Mouse (Mus musculus) neural tube, embryonic 15.5 days (tissue): ENCODE data around the gene Nudcd3. TPM values are rescaled to one million over a fixed set of nuclear protein-coding genes. Genes with fewer than 3 reads are reported as not detected.
A peak's percentile ranks its signal among the peaks of the same experiment; 100 is the strongest.
"Not testable (repeated sequence)": the region's sequence is repeated elsewhere in the genome, so short reads cannot be mapped to it uniquely, and the experiment has no call there.

Experiments used
- ATAC-seq: fragments of 200-750 bp; cut with Nextera tagmentation; 2 replicates; pipeline ENCODE4 v1.8.0; 2017; ENCODE audit warnings: mild to moderate bottlenecking, moderate TSS enrichment, moderate library complexity; ENCODE audit not compliant: low FRiP score
- H3K27ac ChIP-seq: fragments of 300-500 bp; sonication (generic); replicated peaks from 2 replicates; pipeline ENCODE4 v1.5.1; 2015; ENCODE audit warnings: mild to moderate bottlenecking, inconsistent platforms
- H3K27me3 ChIP-seq: fragments of 300-500 bp; sonication (generic); replicated peaks from 2 replicates; pipeline ENCODE4 v1.6.1; 2015; ENCODE audit warnings: inconsistent platforms
- H3K36me3 ChIP-seq: fragments of 300-500 bp; sonication (generic); 2 replicates; pipeline ENCODE4 v1.6.1; 2015; ENCODE audit warnings: inconsistent platforms
- H3K4me1 ChIP-seq: fragments of 300-500 bp; sonication (generic); 2 replicates; pipeline ENCODE4 v1.6.1; 2015; ENCODE audit warnings: inconsistent platforms
- H3K4me2 ChIP-seq: fragments of 300-500 bp; sonication (generic); 2 replicates; pipeline ENCODE4 v1.6.1; 2015; ENCODE audit warnings: inconsistent platforms, mild to moderate bottlenecking, moderate library complexity
- H3K4me3 ChIP-seq: fragments of 300-500 bp; sonication (generic); replicated peaks from 2 replicates; pipeline ENCODE4 v1.5.1; 2015; ENCODE audit warnings: mild to moderate bottlenecking, inconsistent platforms
- H3K9ac ChIP-seq: fragments of 300-500 bp; sonication (generic); replicated peaks from 2 replicates; pipeline ENCODE4 v1.6.1; 2015; ENCODE audit warnings: mild to moderate bottlenecking, inconsistent platforms
- H3K9me3 ChIP-seq: fragments of 300-500 bp; sonication (generic); replicated peaks from 2 replicates; pipeline ENCODE4 v1.6.1; 2016; ENCODE audit warnings: inconsistent platforms
- WGBS: fragments of 180-500 bp; shearing (Covaris S2); methylation state at CpG from one replicate; pipeline ENCODE4 v1.1.7; 2015; ENCODE audit warnings: mixed read lengths; 5-methylcytosine and 5-hydroxymethylcytosine counted together
- polyA plus RNA-seq: library from polyadenylated mRNA; unstranded; fragments of >200 nt; fragmentation: Nextera tagmentation; extraction: Ambion mirVana; gene quantifications from 2 replicates; pipeline ENCODE4 v1.2.1, GENCODE M21; 2015

Nudcd3 gene
- polyA plus RNA-seq, 1 experiment from 2014 or later = 62.4 TPM

DNA sequence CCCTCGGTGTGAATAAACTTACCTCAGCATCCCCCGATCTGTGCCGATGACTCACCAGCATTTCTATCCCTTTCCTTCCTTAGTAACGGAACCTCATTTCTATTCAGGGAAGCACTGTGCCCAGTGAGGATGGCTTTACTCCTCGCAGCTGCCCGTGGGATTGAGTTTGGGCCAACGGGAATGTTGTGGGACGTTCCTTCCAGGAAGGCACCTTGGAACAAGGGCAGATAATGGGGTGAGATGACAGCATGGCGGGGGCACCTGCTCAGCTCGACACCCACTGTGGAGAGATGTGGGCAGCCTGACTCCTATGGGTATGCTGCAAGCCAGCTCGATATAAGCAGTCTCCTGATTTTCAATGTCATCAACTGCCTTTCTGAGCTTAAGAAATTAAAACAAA lies 80.9 kb downstream of the Nudcd3 start:
- H3K9ac ChIP-seq = no peak overlapping the region
- H3K4me1 ChIP-seq = no peaks in the 10 kb centered on the region
- no peak overlapping the region for H3K4me3 ChIP-seq
- peaks cover 14% of the 10 kb centered on the region; the same call in 1 of the 2 replicates for H3K36me3 ChIP-seq
- 90% methylated on average over 11 of the region's 11 CpGs for whole genome bisulfite sequencing
- no peak for ATAC-seq
- no peak overlapping the region for H3K4me2 ChIP-seq
- H3K27me3 ChIP-seq = no peaks in the 10 kb centered on the region
- no peaks in the 10 kb centered on the region for H3K9me3 ChIP-seq
- H3K27ac ChIP-seq = no peak overlapping the region

DNA sequence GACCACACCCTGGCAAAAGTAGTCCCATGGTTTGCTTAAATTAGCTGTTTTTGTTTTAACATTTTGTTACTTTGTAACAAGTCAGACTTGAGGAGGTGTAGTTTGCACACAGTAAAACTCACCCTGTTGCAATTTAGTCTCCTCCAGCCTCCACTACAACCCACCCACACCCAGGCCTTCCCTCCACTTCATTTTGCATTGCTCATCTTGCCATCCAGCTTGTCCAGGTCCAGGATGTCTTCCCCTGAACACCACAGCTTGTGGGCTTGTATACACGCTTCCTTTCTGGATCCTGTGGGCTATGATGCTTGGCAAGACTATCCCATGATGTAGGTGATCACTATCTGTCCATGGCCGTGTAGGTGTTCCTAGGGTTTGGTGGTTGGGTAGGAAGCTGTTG lies 82.3 kb downstream of the Nudcd3 start:
- no peak for ATAC-seq
- no peaks in the 10 kb centered on the region for H3K27me3 ChIP-seq
- no peaks in the 10 kb centered on the region for H3K4me1 ChIP-seq
- 97% methylated on average over 2 of the region's 2 CpGs for WGBS
- peaks cover 20% of the 10 kb centered on the region for H3K36me3 ChIP-seq
- no peak overlapping the region for H3K9ac ChIP-seq
- H3K4me2 ChIP-seq = no peak overlapping the region
- H3K4me3 ChIP-seq = no peak overlapping the region
- no peaks in the 10 kb centered on the region for H3K9me3 ChIP-seq
- no peak overlapping the region for H3K27ac ChIP-seq

GRCm38 (mm10) chr11:6111734-6112484 lies 88.3 kb downstream of the Nudcd3 start:
- Histone ChIP-seq H3K36me3 (peaks cover 51% of the 10 kb centered on the region), H3K4me2 (no peak overlapping the region), H3K4me1 (no peaks in the 10 kb centered on the region), H3K9me3 (no peaks in the 10 kb centered on the region), H3K9ac (no peak overlapping the region), H3K4me3 (no peak overlapping the region), H3K27ac (no peak overlapping the region), H3K27me3 (no peaks in the 10 kb centered on the region)
- no peak for ATAC-seq
- 96% methylated on average over 5 of the region's 5 CpGs for WGBS

GRCm38 (mm10) chr11:6109990-6110389 lies 90.2 kb downstream of the Nudcd3 start:
- H3K4me2 ChIP-seq = no peak overlapping the region
- ATAC-seq = no peak
- H3K27me3 ChIP-seq = no peaks in the 10 kb centered on the region
- no peak overlapping the region for H3K27ac ChIP-seq
- H3K9ac ChIP-seq = no peak overlapping the region
- H3K9me3 ChIP-seq = no peaks in the 10 kb centered on the region
- peaks cover 60% of the 10 kb centered on the region for H3K36me3 ChIP-seq
- H3K4me1 ChIP-seq = no peaks in the 10 kb centered on the region
- no peak overlapping the region for H3K4me3 ChIP-seq

GRCm38 (mm10) chr11:6108296-6108695 lies 91.9 kb downstream of the Nudcd3 start:
- WGBS = 97% methylated on average over 5 of the region's 5 CpGs
- Histone ChIP-seq H3K4me3 (no peak overlapping the region), H3K9me3 (no peaks in the 10 kb centered on the region), H3K4me2 (no peak overlapping the region), H3K9ac (no peak overlapping the region), H3K36me3 (peaks cover 64% of the 10 kb centered on the region), H3K27ac (no peak overlapping the region), H3K27me3 (no peaks in the 10 kb centered on the region), H3K4me1 (no peaks in the 10 kb centered on the region)
- ATAC-seq = no peak

DNA sequence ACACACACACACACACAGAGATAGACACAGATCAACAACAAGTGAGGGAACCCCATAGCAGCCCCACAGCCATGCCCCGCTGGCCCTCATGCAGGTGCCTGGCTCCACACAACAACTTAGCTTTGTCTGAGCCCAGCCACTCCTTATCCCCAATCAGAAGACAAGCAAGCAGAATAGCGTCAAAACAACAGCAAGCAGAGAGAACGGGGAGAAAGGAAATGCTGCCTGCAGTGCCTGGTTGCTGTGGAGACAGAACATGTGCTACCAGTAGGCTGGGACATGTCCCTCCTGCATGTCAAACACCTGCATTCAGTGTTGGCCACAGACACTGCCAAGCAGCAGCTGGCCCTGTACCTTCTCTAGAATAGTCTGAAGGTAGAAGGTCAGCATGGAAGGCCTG lies 92.5 kb downstream of the Nudcd3 start:
- Histone ChIP-seq H3K4me3 (no peak overlapping the region), H3K4me1 (no peaks in the 10 kb centered on the region), H3K9ac (no peak overlapping the region), H3K27ac (no peak overlapping the region), H3K4me2 (no peak overlapping the region), H3K36me3 (peaks cover 58% of the 10 kb centered on the region), H3K9me3 (no peaks in the 10 kb centered on the region), H3K27me3 (no peaks in the 10 kb centered on the region)
- ATAC-seq = no peak
- WGBS = 70% methylated on average over 3 of the region's 3 CpGs

DNA sequence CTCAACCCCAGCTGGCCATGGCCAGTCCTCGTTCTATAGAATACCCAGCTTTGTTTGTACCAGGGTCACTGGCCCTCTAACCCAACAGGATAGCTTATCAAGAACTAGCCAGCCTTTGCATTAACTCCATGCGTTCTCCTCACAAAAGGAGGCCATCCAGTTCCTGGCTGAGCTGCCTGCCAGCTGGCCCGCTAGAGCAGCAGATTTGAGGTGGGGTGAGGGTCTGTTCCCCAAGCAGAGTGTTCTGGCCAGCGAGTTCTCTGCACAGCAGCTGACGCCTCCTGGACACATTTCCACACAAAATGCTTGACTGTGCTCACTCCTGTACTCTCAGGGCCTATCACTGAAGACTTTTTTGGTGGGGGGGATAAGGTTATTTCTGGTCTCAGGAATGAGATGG lies 95.5 kb downstream of the Nudcd3 start:
- no peak overlapping the region for H3K27ac ChIP-seq
- H3K36me3 ChIP-seq = peaks cover 32% of the 10 kb centered on the region
- no peaks in the 10 kb centered on the region for H3K4me1 ChIP-seq
- H3K4me2 ChIP-seq = no peak overlapping the region
- no peaks in the 10 kb centered on the region for H3K27me3 ChIP-seq
- ATAC-seq = no peak
- H3K9ac ChIP-seq = no peak overlapping the region
- no peak overlapping the region for H3K4me3 ChIP-seq
- H3K9me3 ChIP-seq = no peaks in the 10 kb centered on the region
- WGBS = 87% methylated on average over 5 of the region's 5 CpGs

- H3K27me3 ChIP-seq, ATAC-seq, H3K9me3 ChIP-seq, H3K4me3 ChIP-seq, H3K36me3 ChIP-seq, H3K4me1 ChIP-seq, H3K27ac ChIP-seq, H3K9ac ChIP-seq, H3K4me2 ChIP-seq: not testable (repeated sequence)
- WGBS = 94% methylated on average over 2 of the region's 3 CpGs
These were observed 103.6 kb downstream of the Nudcd3 start for GRCm38 (mm10) chr11:6096637-6097036.

DNA sequence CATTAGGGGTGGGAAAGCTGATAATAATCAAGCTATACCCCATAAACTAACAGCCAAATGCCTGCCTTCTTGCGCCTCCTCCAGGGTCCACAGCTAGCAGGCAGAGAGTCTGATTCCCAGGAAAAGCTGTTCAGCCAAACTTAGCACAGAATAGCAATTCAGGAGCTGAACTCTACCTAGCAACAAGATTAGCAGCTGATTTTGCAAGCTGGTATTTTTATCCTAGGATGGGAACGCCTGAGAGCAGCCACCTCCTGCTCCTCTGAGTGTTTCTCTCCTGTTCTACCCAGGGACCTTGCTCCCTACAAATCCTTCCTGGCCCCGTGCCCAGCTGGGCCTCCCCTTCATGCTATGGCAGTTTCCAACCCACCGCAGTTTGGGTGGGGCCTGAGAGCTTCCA lies 113.2 kb downstream of the Nudcd3 start:
- Histone ChIP-seq H3K36me3 (no peaks in the 10 kb centered on the region), H3K9me3 (no peaks in the 10 kb centered on the region), H3K9ac (no peak overlapping the region), H3K4me2 (no peak overlapping the region), H3K4me3 (no peak overlapping the region), H3K4me1 (no peaks in the 10 kb centered on the region), H3K27me3 (no peaks in the 10 kb centered on the region), H3K27ac (0 out of 2 replicates have a peak overlapping the region, but pooled peaks have one; percentile 33)
- WGBS = 69% methylated on average over 4 of the region's 4 CpGs
- no peak for ATAC-seq

GRCm38 (mm10) chr11:6078737-6079136 lies 121.5 kb downstream of the Nudcd3 start:
- Histone ChIP-seq H3K36me3 (no peaks in the 10 kb centered on the region), H3K27me3 (no peaks in the 10 kb centered on the region), H3K27ac (no peak overlapping the region), H3K9me3 (no peaks in the 10 kb centered on the region), H3K4me2 (no peak overlapping the region), H3K4me1 (peaks cover 12% of the 10 kb centered on the region), H3K4me3 (no peak overlapping the region), H3K9ac (no peak overlapping the region)
- no peak for ATAC-seq
- WGBS = 85% methylated on average over 2 of the region's 2 CpGs

DNA sequence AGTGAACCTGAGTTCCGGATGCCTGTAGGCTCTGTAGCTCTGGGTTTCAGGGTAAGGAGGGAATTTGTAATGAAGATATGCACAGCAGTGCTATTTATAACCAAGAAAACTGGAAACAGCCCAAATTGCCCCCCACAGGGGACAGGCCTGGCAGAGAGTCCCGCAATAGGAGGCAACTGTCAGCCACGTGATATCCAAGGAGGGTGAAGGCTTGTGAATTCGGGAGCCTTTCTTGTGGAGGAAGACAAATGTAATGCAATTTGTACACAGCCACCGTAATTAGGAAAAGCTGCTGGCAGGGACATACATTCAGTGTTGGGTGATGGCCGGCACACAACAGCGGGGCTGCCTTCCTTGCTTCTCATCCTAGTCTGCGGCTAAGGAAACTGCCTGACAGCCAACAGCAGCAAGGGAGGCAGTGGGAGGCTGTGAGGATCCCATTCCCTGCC lies 124.6 kb downstream of the Nudcd3 start:
- Histone ChIP-seq H3K4me2 (0 out of 2 replicates have a peak overlapping the region, but pooled peaks have one; percentile 17), H3K4me1 (peaks cover 12% of the 10 kb centered on the region), H3K36me3 (no peaks in the 10 kb centered on the region), H3K9ac (no peak overlapping the region), H3K27me3 (peaks cover 5% of the 10 kb centered on the region; the same call in 1 of the 2 replicates), H3K4me3 (no peak overlapping the region), H3K9me3 (no peaks in the 10 kb centered on the region), H3K27ac (peak overlapping the region; percentile 58)
- peak; percentile 57; the same call in 1 of the 2 replicates for ATAC-seq
- 52% methylated on average over 8 of the region's 8 CpGs for WGBS

GRCm38 (mm10) chr11:6068181-6068957 lies 131.8 kb downstream of the Nudcd3 start:
- ATAC-seq = no peak

More at GRCm38 (mm10) chr11:6068181-6068957, 131.8 kb downstream of the Nudcd3 start:
- WGBS = 6% methylated on average over 18 of the region's 19 CpGs
- Histone ChIP-seq H3K4me2 (peak overlapping the region; percentile 51), H3K4me3 (peak overlapping the region; percentile 26), H3K4me1 (peaks cover 30% of the 10 kb centered on the region), H3K9ac (no peak overlapping the region; the same call in 1 of the 2 replicates), H3K27ac (no peak overlapping the region; the same call in 1 of the 2 replicates), H3K36me3 (no peaks in the 10 kb centered on the region), H3K9me3 (no peaks in the 10 kb centered on the region), H3K27me3 (peaks cover 48% of the 10 kb centered on the region)
